Mouse (Mus musculus): ENCODE results near the gene Ankrd22.

- no peak for TF ChIP-seq CTCF (IDR thresholded peaks at IDR 0.05)
- TF ChIP-seq EP300 (IDR thresholded peaks at IDR 0.05): no peak
Observed at GRCm38 (mm10) chr19:34167896-34168661, 2.2 kb upstream of the Ankrd22 start.
